Mouse (Mus musculus) erythroid progenitor cell, adult 5-6 weeks (primary cell): Measurements from ENCODE around the gene Rab15. TPM values are rescaled to one million over a fixed set of nuclear protein-coding genes. Genes with fewer than 3 reads are reported as not detected.

Experiments used
- ATAC-seq: replicated peaks from 2 replicates; pipeline ENCODE4 v1.8.0; 2016; ENCODE audit warnings: moderate number of reproducible peaks, mild to moderate bottlenecking, moderate TSS enrichment, inconsistent platforms; ENCODE audit not compliant: poor library complexity, low FRiP score, severe bottlenecking
- total RNA-seq, 2 experiments: library from RNA; stranded (forward) in 1 of 2; stranded (reverse) in 1 of 2; fragments of 150-400 nt in 1 of 2; fragments of 186-747, 209-891 nt in 1 of 2; gene quantifications; 2 replicates each; pipeline versions ENCODE4 v1.2.3 to v1.2.4; 2015 to 2017; ENCODE audit warnings: low replicate concordance in 2 of 2

Gene Rab15
- total RNA-seq, 2 experiments from 2014 or later = not detected

- ATAC-seq = no peak
These were observed 41.9 kb downstream of the Rab15 start for GRCm38 (mm10) chr12:76780639-76781468.

- ATAC-seq = no peak
These were observed 42.8 kb downstream of the Rab15 start for GRCm38 (mm10) chr12:76779951-76780350.

- no peak for ATAC-seq
These were observed 44.2 kb downstream of the Rab15 start for GRCm38 (mm10) chr12:76778305-76779083.

DNA sequence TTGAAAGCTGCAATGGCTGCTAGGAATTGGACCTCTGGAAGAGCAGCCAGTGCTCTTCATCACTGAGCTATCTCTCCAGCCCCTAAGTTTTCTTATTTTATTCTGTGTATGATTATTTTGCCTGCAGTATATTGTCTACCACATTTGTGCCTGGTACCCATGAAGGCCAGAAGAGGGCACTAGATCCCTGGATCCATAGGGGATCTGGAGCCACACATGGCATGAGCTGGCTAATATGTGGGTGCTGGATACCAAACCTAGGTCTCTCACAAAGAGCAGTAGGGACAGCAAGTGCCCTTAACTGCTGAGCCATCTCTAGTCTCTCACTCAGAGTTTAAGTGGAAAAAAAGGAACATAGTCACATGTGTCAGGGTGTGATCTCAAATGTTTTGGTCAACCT lies 44.9 kb downstream of the Rab15 start:
- no peak for ATAC-seq

DNA sequence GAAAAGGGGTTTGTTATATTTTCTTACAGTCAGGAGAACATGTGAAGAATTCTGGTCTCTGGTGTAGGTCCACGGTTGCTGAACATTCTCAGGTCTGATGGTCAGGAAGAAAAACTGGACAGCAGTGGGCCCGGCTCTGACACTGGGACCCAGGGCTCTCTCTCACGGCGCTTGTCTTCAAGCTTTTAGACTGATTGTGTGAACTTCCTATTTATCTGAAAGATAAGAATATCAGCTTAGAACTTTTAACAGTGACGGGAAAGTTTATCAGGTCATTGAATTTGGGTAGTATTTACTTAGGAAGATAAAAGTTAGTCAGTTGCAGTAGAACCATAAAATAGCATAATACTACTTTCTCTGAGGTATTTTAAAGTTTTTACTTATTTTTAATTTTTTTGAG lies 45.8 kb downstream of the Rab15 start:
- ATAC-seq = no peak

GRCm38 (mm10) chr12:76775132-76775531 lies 47.6 kb downstream of the Rab15 start:
- no peak for ATAC-seq

DNA sequence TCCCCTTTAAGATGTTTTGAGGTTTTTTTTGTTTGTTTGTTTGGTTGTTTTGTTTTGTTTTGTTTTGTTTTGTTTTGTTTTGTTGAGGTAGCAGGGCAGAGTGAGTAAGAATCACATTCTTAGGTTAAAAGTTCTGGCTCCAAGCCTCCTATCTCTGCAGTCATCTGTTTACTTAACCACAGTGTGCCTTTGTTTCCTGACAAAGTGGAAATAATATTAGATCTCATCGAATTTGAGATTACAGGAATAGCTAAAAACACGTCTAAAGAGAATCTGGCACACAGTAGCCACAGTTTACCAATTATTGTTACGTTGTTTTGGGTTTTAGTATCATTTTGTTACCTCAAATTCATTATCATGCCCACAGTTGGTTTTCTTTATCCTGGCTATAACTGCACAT lies 48.1 kb downstream of the Rab15 start:
- no peak for ATAC-seq

GRCm38 (mm10) chr12:76771540-76771939 lies 51.2 kb downstream of the Rab15 start:
- ATAC-seq = no peak

- no peak for ATAC-seq
These were observed 51.7 kb downstream of the Rab15 start for GRCm38 (mm10) chr12:76770841-76771500.

GRCm38 (mm10) chr12:76765901-76766630 lies 56.6 kb downstream of the Rab15 start:
- peak; percentile 28 for ATAC-seq

- ATAC-seq = peak; percentile 97
These were observed 57.3 kb downstream of the Rab15 start, which contains the start of the genes Churc1 and Fntb for GRCm38 (mm10) chr12:76765354-76765851. TSS of gene Churc1 (plus strand) at chr12:76765538. TSS of gene Fntb (plus strand) at chr12:76765589.

- ATAC-seq = 0 out of 2 replicates have a peak, but pooled peaks have one; percentile 49
These were observed 69.9 kb downstream of the Rab15 start for GRCm38 (mm10) chr12:76752652-76753318.

DNA sequence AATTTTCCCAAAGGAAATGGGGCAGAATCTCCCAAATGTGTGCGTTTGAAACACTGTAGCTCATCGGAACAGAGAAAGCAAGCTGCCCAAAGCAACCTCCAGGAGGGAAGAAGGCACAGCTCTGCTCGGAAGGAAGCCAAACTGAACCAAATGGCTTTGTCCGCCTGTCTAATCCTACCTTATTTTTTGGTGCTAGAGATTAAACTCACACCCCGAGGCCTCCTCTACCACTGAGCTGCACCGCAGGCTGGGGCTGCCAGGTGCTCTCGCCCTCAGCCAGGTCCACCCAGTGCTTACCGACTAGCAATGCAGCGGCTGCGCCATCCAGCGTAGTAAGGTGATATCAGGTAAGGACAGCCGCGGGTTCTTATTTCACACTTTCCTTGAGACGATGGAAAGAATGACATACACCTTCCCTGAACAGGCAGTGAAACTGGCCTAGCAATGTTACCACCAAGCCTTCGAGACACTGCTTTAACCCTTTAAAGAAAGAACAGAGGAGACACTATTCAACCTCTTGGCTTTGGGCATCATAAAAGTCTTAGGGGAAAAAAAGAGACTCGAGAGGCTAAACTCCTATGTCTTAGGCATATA lies 71.7 kb downstream of the Rab15 start:
- no peak for ATAC-seq

Other genes starting within 250 kb of the Rab15 start
- 651 and 669 TPM in 2 replicates for gene Sptb, start 112.4 kb downstream of the Rab15 start, total RNA-seq (2015; ENCODE audit: low replicate concordance)
- gene Sptb, start 112.4 kb downstream of the Rab15 start, total RNA-seq (2017; ENCODE audit: low replicate concordance) = 1,485 and 1,588 TPM in 2 replicates
- gene Churc1, start 57.4 kb downstream of the Rab15 start, total RNA-seq (2015; ENCODE audit: low replicate concordance) = 28.5 and 66.0 TPM in 2 replicates
- gene Churc1, start 57.4 kb downstream of the Rab15 start, total RNA-seq (2017; ENCODE audit: low replicate concordance) = 24.4 and 42.7 TPM in 2 replicates
- gene Fntb, start 57.3 kb downstream of the Rab15 start, total RNA-seq (2015; ENCODE audit: low replicate concordance) = 51.9 and 77.1 TPM in 2 replicates
- 21.3 and 47.2 TPM in 2 replicates for gene Fntb, start 57.3 kb downstream of the Rab15 start, total RNA-seq (2017; ENCODE audit: low replicate concordance)
- 1.3 TPM in 1 of 2 replicates, not detected in the other for gene Gpx2, start 27.4 kb downstream of the Rab15 start, total RNA-seq (2015; ENCODE audit: low replicate concordance)
- gene Gpx2, start 27.4 kb downstream of the Rab15 start, total RNA-seq (2017; ENCODE audit: low replicate concordance) = not detected in 2 replicates
- gene Max, start 139.3 kb upstream of the Rab15 start, total RNA-seq (2015; ENCODE audit: low replicate concordance) = 38.6 and 85.1 TPM in 2 replicates
- gene Max, start 139.3 kb upstream of the Rab15 start, total RNA-seq (2017; ENCODE audit: low replicate concordance) = 49.4 and 69.4 TPM in 2 replicates